Mouse (Mus musculus): ENCODE results near the gene Hk1.
"Not testable (repeated sequence)": the region's sequence is repeated elsewhere in the genome, so short reads cannot be mapped to it uniquely, and the experiment has no call there.

Gene Hk1

DNA sequence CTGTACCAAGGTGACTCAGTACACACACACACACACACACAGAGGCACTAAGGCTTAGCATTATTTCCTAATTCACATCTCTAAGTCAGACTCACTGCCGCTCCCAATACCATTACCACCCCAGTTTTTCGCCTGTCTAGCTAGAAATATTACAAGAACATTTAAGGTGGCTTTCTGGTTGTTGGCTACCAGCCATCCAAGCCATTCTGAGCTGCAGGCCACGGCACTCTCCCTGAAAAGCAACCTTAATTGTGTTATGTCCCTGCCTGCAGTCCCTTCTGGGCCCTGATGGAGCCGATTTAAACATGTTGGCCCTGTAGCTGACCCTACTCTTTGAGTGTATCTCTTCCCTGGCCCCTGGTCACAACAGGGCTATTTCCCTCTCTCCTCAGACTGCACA lies 37.8 kb downstream of the Hk1 start:
- no peak for DNase-seq (ENCODE audit: inconsistent age in 2 of 2, low spot score in 1 of 2)

DNA sequence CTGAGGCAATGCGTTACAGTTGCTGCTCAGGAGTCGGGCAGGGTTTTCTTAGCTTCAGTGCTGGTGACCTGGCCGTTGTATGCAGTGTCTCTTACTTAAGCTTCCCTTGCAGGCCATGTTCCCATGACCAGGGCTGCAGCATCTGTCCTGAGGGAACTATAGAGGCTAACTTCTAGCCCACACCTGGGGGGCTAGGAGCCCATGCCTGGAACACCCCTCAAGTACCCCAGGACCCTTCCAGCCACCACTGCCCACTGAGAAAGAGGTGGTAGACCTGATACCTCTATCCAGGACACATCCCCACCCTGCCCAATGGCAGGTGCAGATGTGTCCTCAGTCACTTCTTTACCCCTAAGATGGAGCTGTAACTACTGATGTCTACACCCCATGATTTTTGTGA lies 38.7 kb downstream of the Hk1 start:
- DNase-seq (ENCODE audit: inconsistent age in 2 of 2, low spot score in 1 of 2): no peak

DNA sequence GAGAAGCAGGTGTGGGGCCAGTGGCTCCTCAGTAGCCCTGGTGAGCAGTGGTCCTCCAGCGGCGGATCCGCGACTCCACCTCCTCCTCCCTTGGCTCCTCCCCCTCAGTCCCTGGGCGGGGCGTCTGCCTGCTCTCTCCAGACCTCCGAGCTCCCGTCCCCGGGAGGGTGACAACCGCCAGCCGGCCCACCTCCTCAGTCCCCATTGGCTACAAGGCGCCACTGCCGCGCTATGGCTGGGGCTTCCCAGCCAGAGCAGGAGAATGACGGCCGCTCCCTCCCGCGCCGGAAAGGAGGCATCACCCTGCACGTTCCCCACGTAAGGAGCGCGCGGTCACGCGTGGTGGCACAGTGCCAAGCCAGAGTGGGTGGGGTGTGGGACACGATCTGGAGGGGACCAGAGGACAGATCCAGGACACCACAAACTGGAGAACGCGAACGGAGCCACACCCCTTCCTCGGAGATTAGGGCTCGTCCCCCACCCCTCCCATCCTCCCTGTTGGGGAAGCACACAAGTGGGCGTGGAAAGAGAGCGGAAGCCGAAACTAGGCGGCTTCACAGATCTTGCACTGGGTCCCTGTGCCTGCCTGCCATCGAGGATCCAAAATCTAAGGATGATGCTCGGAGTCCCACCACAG lies 39.5 kb downstream of the Hk1 start:
- peak; percentile 99 to 100 for DNase-seq (ENCODE audit: inconsistent age in 2 of 2, low spot score in 1 of 2)

DNA sequence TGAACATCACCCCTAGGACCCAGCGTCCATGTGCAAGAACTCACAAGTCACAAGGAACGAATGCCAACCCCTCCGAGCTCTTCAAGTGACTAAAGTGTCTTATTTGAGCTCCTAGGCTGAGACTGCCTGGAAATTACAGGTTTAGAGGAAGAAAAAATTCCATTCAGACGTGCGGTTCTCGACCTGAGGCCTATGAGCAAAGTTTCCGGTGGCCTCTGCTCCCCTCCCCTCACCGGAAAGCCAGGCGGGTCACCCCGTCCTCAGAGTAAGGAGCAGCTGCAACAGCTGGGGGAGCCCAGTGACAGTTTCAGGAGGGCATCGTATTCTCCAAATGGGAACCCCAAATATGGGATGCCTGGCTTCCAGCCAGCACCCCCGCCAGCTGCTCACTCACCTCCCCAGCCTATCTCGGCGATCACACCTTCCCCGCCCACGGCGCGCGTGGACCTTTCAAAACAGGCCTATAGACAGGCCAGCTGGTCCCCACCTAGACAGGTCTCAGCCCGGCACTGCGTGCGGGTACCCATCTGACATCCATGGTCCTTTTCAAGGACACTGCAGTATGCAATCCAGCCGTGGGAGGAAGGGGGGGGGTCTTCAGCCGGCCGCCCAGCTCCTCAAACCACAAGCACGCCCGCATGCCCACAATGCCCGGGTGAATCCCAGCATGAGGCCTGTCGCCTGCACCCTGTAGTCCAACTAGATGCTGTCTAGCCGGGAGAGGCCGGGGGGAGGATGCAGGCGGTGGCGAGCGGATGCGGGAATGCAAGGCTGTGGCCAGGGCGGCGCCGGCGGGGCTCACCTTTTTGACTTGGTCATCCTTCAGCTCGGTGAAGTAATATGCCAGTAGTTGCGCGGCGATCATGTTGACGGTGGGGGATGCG lies 40.3 kb downstream of the Hk1 start:
- DNase-seq (ENCODE audit: inconsistent age in 2 of 2, low spot score in 1 of 2): peak in 1 of 2 experiments; percentile 71

DNA sequence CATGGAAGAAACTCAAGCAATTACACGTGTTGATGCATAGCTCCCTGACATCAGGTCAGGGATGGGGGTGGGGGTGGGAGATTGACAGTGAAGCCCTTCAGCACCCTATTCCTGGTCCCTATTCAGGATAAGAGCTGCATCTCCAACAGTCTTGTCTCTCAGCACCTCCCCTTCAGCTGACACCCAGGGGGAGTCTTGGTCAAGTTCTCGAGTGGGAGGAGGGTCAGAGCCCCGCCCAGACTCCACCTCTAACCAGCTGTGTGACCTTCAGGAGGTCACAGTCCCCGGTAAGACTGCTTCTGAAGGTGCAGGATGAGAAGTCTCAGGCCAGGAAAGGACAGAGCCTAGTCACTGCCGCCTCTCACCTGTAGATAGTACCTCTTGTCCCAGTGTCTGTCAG lies 41.1 kb downstream of the Hk1 start:
- DNase-seq (ENCODE audit: inconsistent age in 2 of 2, low spot score in 1 of 2): peak in 1 of 2 experiments; percentile 53

DNA sequence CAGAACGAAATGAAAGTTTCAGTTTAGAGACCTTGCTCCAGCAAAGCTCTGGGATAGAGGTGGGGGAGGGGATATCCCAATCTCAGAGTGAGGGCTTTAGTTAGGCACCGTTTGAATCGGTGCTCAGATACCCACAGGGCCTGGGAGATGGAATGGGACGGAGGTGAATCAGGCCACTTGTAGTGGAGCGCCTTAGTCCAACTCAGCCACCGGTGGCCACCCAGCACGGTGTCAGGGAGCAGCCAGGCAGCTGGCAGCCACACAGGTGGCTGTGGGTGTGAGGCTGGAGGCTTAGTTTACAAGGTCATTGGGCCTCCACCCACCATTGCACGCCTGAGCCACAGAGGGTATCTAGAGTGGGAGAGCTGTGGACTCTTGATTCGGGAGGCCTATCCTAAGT lies 41.5 kb downstream of the Hk1 start:
- no peak for DNase-seq (ENCODE audit: inconsistent age in 2 of 2, low spot score in 1 of 2)

DNA sequence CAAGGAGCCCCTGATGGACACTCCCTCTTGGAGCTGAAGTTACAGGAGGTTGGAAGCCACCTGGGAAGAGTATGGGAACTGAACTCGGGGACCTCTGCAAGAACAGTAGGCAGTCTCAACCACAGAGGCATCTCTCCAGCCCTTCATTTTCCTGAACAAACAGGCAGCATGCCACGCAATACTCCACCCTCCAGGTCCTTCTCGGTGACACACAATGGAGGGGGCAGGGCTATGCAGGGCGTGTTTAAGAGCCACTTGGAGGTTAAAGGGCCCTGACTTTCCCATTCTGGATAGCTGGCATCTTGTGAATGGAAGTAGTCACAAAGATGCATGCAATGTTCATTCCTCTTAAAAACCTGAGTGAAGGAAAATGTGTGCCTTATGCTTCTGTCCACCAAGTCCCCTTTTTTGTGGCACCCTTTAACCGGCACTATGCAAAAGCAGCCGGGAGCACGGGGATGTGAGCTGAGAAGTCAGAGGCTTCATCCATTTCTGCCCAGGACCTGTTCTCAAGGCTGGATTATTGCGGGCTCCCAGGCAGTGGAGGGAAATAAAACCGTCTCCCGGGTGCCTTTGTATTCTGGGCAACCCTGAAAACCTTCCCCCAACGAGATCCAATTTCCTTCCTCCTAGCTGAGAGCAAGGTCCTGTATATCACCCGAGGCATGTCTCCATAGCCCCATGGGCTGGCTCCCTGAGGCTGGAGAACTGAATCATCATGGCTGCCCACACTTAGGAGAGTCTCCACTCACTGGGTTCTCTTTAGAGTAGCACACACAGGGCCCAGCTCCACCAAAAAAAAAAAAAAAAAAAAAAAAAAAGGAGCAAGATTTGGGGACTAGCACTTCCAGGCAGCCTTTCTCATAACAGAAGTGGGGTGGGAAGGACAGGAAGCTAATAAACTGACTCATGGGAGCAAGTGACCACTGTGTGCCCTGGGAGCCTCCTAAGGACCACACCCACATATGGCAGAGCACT lies 42.8 kb downstream of the Hk1 start:
- peak in 1 of 2 experiments; percentile 46 for DNase-seq (ENCODE audit: inconsistent age in 2 of 2, low spot score in 1 of 2)

DNA sequence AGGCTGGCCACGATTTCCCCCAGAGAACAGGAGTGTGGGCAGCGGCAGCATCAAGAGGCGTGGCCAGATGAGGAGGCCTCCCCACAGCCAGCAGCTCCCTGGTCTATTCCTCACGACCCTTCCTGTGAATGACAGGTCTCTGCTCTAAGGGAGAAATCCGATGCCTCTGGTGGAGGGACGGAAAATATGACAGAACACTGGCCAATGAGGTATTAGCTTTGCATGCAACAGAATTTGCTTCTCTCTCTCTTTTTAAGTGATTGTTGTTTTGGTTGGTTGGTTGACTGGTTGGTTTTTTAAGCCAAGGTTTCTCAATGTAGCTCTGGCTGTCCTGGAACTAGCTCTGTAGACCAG lies 44.3 kb downstream of the Hk1 start:
- no peak for DNase-seq (ENCODE audit: inconsistent age in 2 of 2, low spot score in 1 of 2)

DNA sequence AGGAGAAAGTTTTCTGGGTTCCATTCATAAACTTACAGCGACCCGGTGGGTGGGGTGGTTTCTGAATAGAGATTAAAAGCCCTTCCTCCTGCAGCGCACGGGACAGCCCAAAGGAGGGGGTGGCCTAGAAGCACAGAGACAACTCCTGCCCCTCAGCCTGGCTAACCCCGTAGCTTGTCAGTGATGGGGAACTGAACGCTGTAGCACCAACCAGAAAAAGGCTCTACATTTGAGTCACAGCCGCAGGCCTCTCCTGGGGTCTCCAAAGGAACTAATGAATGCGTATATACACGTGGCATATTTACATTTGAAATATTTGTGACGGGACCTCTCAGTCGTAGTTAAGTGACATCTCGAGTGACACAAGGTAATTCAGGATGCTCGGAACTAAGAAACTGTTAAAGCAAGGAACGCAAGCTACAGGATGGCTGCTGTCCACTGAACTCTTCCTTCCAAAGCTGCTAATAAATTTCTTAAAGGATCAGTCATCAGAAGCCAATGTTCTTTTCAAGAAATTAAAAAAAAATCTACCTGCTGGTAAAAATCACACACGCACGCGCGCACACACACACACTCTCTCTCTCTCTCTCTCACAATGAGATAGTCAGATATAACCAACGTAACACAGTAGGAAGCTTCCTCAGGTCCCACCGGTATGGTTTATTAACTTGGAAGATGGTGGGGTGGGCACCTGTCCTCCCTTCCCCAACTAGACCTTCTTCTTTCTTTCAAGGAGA lies 44.9 kb downstream of the Hk1 start:
- no peak for DNase-seq (ENCODE audit: inconsistent age in 2 of 2, low spot score in 1 of 2)

DNA sequence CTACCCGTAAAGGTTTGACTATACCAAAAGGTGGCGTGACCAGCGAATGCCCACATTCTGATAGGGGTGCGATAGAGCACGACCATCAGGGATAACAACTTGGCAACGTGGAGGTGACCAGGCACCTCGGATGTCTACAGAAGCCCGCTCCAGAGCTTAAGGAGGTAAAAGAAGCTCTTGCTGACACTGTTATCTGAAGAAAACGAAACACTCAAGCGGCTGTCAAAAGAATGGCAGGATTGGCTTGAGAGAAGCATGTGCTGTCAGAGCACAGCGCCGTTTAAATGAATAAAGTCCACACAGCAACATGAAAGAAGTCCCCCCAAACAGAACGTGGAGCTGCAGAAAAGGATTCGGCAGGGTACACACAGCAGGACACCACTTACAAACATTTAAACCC lies 46.4 kb downstream of the Hk1 start:
- no peak for DNase-seq (ENCODE audit: inconsistent age in 2 of 2, low spot score in 1 of 2)

DNA sequence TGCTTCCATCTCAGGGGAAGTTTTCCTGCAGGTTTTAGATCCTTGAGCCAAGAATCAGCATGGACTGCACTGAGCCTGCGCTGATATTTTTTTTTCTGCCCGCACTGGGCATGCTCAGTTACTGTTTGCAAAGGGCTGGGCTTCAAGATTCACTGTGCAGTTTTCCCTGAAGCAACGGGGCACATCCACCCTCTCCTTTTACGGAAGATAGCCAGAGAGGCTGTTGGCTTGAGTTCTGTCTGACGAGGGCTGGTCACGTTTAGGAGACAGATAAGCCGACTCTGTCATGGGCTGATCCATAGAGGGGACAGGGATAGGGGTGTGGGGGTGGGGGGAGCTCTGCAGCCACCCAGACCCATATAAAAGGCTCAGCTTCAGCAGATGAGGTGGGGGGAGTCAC lies 47.2 kb downstream of the Hk1 start:
- peak; percentile 36 to 68 for DNase-seq (ENCODE audit: inconsistent age in 2 of 2, low spot score in 1 of 2)

DNA sequence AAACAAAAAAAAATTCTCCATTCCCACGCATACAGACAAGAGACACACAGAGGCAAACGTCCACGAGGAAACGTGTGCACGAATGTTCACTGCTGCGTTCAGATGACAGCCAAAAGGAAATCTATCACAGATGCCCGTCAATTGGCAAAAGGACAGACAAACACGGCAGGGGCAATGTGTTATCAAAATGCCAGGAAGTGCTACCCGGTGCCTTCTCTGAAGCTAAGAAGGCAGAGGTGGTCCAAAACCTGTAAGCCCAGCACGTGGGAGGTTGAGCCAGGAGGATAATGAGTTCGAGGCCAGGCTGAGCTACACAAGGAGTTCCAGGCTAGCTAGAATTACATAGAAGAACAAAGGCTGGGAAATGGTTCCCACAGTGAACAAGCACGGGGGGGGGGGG lies 47.9 kb downstream of the Hk1 start:
- no peak for DNase-seq (ENCODE audit: inconsistent age in 2 of 2, low spot score in 1 of 2)

DNA sequence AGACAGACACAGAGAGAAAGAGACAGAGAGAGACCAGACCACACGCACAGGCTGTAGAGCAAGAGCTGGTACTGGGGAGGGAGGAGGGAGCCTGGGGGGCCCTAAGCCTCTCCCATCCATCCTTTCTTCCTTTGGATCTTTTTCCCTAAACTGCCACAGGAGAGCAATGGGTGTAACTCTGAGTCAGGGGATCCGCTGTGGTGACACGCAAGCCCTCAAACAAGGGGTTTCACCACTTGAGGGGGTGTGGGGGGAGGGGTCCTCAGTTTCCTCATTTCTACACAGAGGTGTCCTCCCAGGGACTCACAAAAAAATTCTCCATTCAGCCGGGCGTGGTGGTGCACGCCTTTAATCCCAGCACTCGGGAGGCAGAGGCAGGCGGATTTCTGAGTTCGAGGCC lies 48.4 kb downstream of the Hk1 start:
- DNase-seq (ENCODE audit: inconsistent age in 2 of 2, low spot score in 1 of 2): no peak

DNA sequence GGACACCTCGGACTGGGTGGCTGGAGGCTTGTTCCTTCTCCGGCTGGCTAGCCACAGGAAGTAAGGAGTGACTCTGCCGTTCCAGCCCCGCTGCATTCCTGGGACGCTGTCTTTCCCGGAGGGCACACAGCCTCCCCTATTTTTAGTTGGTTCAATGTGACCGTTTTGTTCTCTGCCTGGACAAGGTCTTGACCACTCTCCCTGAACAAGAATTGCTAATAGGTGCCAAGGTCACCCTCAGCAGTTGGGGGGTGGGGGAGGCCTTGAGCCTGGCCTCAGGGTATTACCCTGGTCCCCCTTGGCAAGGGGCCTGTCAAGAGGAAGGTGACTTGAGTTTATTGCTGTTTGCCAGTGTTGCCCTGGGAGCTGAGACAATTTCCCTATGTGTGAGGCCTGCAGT lies 49.9 kb downstream of the Hk1 start:
- DNase-seq (ENCODE audit: inconsistent age in 2 of 2, low spot score in 1 of 2): peak; percentile 45 to 74

DNA sequence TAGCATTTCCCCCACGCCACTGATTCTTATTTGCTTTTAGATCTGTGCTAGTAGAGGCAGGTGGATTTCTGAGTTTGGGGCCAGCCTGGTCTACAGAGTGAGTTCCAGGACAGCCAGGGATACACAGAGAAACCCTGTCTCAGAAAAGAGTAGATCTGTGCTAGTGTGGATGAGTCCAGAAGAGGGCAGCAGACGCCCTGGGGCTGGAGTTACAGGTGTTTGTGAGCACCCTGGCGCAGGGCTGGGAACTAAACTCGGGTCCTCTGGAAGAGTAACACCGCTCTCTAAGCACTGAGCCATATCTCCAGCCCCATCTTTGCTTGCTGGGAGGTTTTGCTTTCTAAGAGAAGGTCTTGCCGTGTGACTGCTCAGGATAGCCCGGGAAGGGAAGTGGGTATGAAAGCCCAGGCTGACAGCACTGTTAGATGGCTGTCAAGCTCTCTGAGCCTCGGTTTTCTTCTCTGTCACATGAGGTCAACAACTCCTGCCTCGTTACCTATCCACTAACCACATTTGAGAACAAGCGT lies 50.8 kb downstream of the Hk1 start:
- DNase-seq (ENCODE audit: inconsistent age in 2 of 2, low spot score in 1 of 2): no peak

DNA sequence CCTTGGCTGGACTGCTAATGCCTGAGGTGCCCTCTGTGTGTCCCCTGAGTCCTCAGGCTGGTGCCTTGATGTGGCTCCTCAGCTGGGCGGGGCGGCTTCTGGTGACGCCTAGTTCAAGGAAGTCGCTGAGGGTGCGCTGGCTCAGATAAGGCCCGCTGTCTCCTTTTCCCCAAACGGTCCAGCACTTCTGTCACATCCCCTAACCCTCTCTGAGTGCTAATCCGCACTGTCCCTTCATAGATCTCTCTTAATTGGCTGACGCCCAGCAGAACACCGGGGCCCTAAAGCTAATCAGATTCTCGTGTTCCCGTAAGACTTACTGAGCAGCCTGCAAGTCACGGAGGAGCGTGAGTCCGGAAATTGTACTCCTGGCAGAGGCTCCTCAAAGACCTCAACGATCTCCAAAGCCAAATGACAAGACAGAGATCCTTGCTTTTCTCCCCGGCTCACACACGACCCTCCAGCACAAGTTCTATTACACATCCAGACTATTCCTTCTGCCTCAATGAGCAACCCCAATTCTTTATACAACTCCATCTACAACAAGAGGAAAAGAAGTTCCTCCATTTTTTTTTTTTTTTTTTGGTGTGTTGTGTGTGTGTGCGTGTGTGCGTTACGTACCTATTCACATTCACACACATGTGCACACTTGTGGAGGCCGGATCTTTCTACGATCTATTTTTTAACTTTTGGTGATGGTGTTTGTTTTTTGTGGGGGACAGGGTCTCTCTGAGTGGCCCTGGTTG lies 52.0 kb downstream of the Hk1 start:
- DNase-seq (ENCODE audit: inconsistent age in 2 of 2, low spot score in 1 of 2): no peak

DNA sequence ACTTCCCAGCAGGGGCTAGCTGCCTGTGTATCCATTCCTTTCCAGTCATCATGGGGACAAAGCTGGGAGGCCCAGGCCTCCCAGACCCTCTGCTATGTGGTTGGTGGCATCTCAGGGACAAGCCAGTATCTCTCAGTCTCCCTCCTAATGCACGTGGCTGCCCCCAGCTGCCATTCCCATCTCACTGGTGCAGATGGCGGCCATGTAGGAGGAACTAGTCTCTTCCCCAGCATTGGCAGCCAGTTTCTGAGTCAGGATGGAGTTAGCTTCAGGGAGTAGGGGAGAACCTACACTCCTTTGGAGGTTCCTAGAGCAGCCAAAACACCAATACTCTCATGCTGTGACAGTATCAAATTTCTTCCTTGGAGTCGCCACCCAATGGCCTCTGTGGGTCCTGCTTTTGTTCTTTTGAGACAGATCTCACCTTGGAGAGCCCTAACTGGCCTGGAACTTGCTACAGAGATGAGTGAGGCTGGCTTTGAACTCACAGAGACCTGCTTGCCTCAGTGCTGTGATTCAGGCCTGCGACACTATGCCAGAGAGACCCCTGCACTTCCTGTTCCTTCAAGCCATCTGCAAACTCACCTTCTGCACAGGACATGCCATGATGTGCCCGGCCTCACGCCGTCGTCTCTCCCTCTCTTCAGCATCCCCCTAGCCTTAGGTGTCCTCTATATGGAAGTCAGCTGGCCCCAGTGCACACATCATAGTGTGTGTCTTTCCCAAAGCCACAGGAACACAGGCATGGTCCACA lies 52.7 kb downstream of the Hk1 start:
- no peak for DNase-seq (ENCODE audit: inconsistent age in 2 of 2, low spot score in 1 of 2)

DNA sequence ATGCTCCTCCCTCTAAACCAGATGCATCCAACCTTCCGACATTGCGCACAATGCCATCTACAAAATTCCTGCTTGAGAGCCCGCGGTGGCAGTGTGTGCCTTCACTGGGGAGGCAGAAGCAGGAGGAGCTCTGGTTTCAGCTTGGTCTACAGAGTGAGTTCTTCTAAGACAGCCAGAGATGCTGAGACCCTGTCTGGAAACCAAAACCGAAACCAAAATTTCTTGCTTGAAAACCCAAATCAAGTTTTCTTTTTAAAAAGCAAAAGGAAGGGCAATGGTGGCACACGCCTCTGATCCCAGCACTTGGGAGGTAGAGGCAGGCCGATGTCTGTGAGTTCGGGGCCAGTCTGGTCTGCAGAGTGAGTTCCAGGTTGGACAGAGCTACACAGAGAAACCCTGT lies 53.7 kb downstream of the Hk1 start:
- DNase-seq (ENCODE audit: inconsistent age in 2 of 2, low spot score in 1 of 2): no peak

DNA sequence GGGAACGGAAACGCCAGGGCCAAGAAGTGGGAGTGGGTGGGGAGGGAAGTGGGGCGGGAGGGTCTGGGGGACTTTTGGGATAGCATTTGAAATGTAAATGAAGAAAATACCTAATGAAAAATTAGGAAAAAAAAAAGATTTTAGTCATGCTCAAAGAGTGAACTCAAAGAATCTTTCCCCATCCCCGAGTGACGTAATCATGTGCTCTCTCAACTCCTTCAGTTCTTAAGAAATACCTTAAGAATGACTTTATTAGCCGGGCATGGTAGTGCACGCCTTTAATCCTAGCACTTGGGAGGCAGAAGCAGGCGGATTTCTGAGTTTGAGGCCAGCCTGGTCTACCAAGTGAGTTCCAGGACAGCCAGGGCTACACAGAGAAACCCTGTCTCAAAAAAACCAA lies 56.9 kb downstream of the Hk1 start:
- DNase-seq (ENCODE audit: inconsistent age in 2 of 2, low spot score in 1 of 2): not testable (repeated sequence)

Measured in adrenal gland, adult (tissue).